Mouse (Mus musculus) cerebellum, adult 2 months (tissue): ENCODE results near the gene Trnp1.

ENCODE experiments used
- CTCF ChIP-seq: fragments of 200-500 bp; IDR thresholded peaks from 2 replicates; pipeline ENCODE4 v1.5.1; 2011; ENCODE audit warnings: low read depth, mild to moderate bottlenecking, control low read depth, low read length, moderate library complexity, borderline replicate concordance; ENCODE audit not compliant: insufficient read depth
- POLR2A ChIP-seq: fragments of 200-500 bp; IDR thresholded peaks from 2 replicates; pipeline ENCODE4 v1.6.1; 2011; ENCODE audit warnings: low read length, control low read depth, borderline replicate concordance; ENCODE audit not compliant: insufficient read depth

DNA sequence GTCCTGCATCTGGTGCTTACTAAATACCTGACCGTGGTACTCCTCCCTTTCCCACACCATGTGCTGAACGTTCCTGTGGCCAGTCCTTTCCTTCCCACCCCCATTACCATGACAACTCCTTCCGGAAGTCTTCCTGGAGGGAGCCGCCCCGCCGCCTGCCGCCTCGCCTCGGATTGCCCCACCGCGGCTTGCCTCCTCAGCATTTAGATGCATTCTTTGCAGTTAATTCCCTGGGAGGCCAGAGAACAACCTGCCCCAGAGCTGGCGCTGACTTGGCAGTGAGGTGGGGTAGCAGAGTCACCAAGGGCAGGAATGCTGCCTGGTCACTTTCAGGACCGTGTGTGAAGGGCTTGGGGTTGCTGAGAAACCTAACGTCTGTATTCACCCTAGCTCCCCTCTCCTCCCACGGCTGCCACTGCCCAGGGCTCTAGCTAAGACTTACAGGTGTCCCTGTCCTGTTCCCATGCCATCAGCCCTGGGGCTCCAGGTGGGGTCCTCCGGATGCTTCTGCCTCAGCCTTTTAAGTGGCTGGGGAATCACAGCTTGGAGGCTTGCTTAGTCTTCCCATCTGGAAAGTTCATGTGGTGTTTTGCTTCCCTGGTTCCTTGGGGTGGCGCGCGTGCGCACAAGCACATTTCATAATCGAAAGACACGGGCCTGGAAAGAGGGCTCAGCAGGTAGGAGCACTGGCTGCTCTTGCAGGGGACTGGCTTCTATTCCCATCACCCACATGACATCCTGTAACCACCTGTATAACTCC is 13.9 kb downstream of the Trnp1 start:
- TF ChIP-seq CTCF (no peak), POLR2A (no peak)
